Mouse (Mus musculus): Measurements from ENCODE around the gene Madcam1.
A peak's percentile ranks its signal among the peaks of the same experiment; 100 is the strongest.

The Madcam1 gene

DNA sequence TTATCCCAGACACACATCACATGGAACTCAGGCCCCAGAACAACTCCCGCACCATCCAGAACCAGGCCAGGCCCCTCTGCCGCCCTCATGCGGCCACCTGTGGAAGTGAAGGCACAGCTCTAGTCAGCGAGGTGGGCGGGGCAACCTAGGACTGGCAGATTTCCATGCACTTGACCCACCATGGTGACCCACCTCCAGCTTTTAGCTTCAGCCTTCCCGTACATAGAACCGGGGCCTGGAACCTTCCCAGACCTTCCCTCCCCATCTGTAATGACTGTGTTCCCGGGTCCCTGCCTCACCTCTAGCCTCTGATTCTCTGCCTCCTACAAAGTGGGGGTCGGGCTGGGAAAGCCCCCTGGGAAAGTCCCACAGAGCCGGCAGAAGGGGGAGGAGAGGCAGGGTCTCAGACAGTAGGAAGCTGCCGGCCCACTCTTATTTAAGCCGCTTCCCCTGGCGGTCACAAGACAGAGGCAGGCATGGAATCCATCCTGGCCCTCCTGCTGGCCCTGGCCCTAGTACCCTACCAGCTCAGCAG lies at the start of gene Madcam1:
Gene Madcam1, plus strand, starts transcription at position 429 of the 535 bp plus-strand sequence.
- peak; percentile 59 for DNase-seq (ENCODE audit: low spot score)

GRCm38 (mm10) chr10:79615860-79616259 lies 48.5 kb upstream of the Madcam1 start:
- no peak for DNase-seq (ENCODE audit: low spot score)

DNA sequence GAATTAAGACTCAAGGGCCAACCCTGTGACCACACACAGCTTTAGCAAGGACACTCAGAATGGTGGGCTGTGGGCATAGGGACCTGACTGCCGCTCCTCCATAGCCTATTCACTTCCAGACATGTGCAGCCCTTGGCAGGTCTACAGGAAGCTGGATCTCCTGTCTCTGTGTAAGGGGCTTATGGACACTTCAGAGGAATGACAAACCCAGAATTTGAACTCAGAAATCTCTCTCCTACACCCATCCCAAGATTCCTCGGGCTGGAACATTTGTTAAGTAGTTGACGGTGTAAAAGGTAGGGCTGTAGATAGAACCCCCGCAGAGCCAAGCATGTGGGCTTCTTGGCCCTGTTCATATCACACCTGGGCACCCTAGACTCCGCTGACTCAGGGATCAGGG lies 48.0 kb upstream of the Madcam1 start:
- no peak for DNase-seq (ENCODE audit: low spot score)

- no peak for DNase-seq (ENCODE audit: low spot score)
These were observed 40.4 kb upstream of the Madcam1 start for GRCm38 (mm10) chr10:79623950-79624349.

- no peak for DNase-seq (ENCODE audit: low spot score)
These were observed 39.0 kb upstream of the Madcam1 start for GRCm38 (mm10) chr10:79625398-79625797.

DNA sequence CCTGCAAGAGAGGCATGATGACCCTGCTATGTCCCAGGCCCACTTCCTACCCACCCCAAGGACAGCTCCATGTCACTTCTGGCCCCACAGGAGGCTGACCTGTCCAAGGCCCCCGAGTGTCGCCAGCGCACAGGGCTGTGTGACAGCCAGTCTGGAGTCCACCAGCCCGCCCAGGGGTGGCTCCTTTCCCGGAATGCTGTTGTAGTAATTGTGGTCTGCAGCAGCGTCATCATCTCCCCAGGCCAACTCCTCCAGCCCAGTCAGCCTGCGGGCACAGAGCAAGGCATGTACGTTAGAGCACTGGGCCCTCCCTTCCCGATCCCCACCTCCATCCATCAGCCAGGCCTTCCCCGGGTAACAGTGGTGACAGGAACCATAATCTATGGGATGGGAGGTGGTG lies 38.2 kb upstream of the Madcam1 start:
- DNase-seq (ENCODE audit: low spot score): no peak

DNA sequence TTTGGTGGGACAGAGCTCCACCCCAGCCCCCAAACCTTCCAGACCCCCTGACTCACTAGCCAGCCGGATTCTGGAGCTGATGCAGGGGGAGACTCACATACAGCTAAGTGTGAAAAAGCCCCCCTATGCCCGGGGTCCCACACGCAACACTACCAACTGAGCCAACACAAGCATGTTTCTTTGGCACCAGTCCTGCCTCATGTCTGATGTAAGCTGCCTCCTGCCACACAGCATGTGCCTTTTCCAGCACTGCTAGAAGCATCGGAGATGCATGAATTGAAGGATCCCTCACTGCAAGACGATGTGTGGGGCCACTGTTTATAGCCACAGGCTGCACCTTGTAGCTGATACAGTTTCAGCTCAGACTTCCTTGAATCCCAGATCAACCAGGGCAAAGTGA lies 36.0 kb upstream of the Madcam1 start:
- no peak for DNase-seq (ENCODE audit: low spot score)

GRCm38 (mm10) chr10:79631432-79631831 lies 32.9 kb upstream of the Madcam1 start:
- DNase-seq (ENCODE audit: low spot score): no peak

DNA sequence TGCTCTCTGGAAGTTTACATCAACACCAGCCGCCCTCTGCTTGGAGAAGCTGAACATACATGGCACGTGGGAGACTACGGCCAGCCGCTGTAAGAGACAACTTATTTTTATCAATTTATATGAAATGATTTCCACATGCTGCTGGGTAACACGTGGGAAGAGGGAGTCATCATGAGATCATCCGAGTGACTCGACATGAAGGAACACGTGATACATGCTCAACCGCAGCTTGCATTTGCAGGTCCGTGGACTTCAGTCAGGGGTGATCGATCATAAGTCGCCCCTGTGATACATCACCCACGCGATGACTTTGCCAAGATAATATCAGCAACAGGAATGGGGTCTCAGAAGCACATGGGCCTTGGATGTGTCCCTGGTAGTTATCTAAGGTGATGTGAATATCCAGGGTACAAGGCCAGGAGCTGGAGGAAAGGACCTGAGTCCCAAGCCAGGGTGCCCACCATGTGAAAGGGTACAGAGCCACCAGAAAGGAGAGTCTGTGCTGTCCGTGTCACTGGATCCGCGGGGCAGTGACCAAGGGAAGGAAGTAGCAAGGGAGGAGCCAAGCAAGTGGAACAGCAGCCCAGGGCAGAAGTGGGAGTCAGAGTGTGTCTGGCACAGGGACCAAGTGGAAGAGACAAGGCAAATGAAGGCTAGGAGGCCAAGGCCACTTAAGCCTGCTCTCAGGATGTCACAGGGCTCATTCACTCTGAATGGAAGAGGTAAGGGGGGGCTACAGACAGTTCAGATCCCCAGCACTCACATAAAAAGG lies 31.2 kb upstream of the Madcam1 start:
- no peak for DNase-seq (ENCODE audit: low spot score)

- DNase-seq (ENCODE audit: low spot score): no peak
These were observed 28.1 kb upstream of the Madcam1 start for GRCm38 (mm10) chr10:79636287-79636686.

GRCm38 (mm10) chr10:79637128-79638110 lies 26.9 kb upstream of the Madcam1 start, which contains the start of gene Shc2:
Shc2 (minus strand) TSS chr10:79637918.
- DNase-seq (ENCODE audit: low spot score): no peak

GRCm38 (mm10) chr10:79638486-79639204 lies 25.7 kb upstream of the Madcam1 start:
- no peak for DNase-seq (ENCODE audit: low spot score)

DNA sequence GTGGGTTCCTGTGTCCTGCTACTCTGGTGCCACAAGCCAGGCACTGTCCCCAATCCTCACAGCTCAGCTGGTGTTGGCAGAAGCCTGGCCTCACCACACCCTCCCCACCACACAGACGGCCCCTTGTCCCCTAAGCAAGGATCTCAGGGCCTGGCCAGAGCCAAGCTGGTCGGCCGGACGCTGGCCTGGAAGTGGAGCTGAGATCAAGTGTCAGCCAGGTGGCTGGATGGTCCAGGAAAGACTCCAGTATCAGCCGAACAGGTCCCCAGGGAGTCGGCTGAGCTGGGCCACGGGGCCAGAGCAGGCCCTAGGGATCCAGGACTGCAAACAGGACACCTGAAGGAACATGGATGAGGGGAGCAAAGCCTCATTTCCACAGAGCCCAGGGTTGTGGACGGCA lies 18.6 kb upstream of the Madcam1 start, which contains the start of gene Odf3l2:
Gene Odf3l2, minus strand, starts transcription at position 28 of the 400 bp plus-strand sequence.
- DNase-seq (ENCODE audit: low spot score): no peak

DNA sequence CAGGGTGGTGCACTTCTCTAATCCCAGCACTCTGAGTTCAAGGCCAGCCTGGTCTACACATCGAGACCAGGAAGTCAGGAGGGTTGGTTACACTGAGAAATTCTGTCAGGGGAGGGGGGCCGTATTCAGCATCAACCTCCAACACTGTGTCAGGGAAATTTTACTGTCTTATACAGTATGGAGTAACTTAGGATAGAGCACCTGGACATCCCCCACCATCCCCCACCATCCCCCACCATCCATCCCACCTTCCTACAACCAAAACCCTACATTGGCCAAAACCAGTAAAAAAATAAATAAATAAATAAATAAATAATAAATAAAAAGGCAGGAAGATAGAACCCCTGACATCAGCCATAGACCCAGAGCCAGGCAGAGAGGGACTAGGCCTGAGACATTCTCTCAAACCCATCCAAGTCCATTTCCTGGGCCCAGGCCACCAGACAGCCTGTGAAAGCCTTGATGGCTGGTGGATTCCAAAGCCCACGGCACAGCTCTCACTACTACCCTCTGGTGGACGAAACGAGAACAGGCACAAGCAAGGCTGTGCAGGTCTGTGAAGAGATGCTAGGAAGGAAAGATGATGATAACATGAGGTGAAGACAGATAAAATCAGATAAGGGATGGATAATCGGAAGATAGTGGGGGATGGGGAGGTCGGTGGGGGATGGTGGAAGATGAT lies 15.1 kb upstream of the Madcam1 start:
- peak; percentile 77 for DNase-seq (ENCODE audit: low spot score)

GRCm38 (mm10) chr10:79652789-79653188 lies 11.6 kb upstream of the Madcam1 start:
- DNase-seq (ENCODE audit: low spot score): no peak

- no peak for DNase-seq (ENCODE audit: low spot score)
These were observed 9.4 kb upstream of the Madcam1 start for GRCm38 (mm10) chr10:79654946-79655395.

GRCm38 (mm10) chr10:79658829-79659228 lies 5.5 kb upstream of the Madcam1 start:
- DNase-seq (ENCODE audit: low spot score): no peak

- DNase-seq (ENCODE audit: low spot score): no peak
These were observed 4.1 kb upstream of the Madcam1 start for GRCm38 (mm10) chr10:79660298-79660697.

DNA sequence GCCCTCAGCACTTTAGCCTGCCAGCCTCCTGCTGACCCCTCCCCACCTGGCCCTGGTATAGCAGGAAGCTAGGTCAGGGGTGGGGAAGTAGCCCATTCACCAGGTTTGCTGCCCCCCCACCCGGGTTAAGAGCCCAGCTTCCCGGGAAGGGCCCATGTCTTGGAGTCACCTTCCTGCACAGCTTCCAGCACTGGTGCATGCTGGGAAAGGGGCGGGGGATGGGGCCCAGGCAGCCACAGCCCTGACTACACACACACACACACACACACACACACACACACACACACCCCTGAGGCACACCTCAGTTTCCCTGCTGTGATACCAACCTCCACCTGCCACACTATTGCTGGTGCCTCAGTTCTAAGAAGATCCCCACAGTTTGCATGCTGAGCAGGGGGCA lies 2.5 kb upstream of the Madcam1 start:
- DNase-seq (ENCODE audit: low spot score): no peak

DNA sequence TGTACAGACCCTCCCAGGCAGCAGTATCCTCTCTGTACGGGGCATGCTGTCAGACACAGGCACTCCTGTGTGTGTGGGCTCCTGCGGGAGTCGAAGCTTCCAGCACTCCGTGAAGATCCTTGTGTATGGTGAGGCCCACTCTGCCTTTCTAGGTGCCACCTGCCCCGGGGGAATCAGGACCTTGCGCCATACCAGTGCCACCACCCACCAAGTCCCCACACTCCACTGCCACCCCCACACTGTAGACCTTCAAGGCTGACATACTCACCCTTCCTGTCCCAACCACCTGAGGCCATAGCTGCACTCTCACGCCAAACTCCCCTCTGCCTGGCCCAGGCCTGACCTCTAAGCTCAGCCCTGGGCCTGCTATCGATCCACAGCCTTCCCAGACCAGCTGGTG lies 692 bp downstream of the Madcam1 start:
- DNase-seq (ENCODE audit: low spot score): no peak

DNA sequence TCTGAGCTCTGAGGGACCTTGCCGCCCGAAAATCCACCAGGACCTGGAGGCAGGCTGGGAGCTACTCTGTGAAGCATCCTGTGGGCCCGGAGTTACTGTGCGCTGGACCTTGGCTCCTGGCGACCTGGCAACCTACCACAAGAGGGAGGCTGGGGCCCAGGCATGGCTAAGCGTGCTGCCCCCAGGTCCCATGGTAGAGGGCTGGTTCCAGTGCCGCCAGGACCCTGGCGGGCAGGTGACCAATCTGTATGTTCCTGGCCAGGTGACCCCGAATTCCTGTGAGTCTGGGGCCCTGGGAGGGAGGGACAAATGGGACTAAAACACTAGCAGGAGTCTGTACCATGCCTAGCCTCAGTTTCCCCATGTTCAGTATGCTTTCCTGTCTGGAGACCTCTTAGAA lies 2.1 kb downstream of the Madcam1 start:
- no peak for DNase-seq (ENCODE audit: low spot score)

Measured in ovary, postnatal 14 days (tissue).